Mouse (Mus musculus) megakaryocyte progenitor cell, adult 5-6 weeks (primary cell): ENCODE measurements at regions not wholly inside any gene's neighbourhood (a gene's known extent, or its start where the extent isn't known, plus 50 kb on each side); places are given as distances from the start of the nearest gene placed in this dataset.
A peak's percentile ranks its signal among the peaks of the same experiment; 100 is the strongest.

Experiments
- ATAC-seq: replicated peaks from 2 replicates; pipeline ENCODE4 v1.8.0; 2016; ENCODE audit warnings: mild to moderate bottlenecking, moderate TSS enrichment, inconsistent platforms; ENCODE audit not compliant: poor library complexity

DNA sequence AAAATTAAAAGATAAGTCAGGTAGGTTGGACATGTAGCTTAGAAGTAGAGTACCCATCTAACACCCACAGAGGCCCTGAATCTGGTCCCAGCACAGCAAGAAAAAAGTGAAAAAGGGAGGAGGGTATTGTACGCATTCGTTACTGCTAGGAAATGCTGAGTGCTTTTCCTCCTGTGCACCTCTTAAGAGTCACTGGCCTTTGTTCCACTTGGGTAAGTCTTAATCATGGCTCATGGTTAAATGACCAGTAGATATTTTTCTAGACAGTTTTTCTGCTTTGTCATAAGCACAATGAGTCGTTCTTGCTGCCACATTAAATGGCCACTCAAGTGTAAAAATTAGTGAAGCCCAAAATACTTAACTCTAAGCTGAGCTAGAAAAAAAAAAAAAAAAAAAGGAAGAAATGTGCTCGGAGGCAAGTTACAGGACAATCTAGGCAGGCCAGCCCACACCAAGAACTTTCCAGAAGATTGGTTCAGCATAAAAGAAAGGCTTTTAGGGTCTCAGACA lies 86.0 kb upstream of the Ank start:
- ATAC-seq = no peak

DNA sequence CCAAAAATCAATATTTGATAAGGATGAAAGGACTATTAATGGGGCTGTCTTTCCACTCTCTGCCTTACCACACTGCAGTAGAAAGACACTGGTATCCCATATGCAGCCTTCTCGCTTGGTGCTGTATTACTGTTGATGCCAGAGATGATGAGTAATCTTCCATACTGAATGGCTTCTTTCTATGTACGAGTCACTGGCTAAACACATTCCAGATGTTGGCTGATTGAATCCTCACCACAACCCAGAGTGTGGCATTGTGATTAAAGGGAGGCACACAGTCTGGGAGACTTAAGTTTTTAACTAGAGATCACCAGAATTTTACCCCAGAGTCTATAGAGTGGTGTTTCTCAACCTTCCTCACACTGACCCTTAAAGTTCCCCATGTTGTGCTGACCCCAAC lies 84.9 kb upstream of the Ank start:
- ATAC-seq = no peak

DNA sequence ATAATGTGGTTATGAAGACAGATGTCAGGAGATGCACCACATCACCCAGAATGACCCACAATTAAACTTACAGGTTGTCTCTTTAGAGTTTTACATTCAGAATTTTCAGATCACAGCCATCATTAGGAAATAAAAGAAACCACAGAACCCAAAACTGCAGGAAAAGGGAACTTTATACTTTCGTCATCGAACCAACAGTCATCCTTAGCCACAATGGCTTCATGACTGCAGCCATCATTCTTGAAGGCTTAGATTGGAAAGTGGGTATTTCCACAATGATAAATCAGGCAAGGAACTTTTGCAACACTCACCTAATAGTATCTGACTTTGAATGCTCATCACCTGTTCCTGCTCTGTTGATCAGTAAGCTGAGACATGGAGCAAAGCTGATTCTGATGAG lies 75.9 kb upstream of the Ank start:
- ATAC-seq = peak; percentile 92

DNA sequence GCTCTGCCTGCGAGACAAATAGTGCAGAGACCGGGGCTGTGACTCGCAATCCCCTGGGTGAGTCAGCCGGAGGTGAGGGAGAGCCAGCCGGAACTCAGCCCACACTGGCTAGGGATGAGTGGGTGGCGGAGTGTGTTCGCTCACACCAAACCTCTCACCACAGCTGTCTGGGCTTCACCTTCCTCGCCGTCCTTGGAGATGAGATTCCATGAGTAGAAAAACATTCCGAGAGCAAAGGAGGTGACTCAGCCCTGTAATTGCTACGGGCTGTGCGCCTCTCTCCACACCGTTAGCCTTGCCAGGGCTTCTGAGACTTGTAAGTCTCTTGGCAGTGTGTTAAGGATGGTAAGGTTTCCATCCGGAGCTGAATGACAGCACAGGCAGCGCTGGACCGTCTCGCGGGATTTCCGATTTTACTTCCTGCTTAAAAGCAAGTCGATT lies 60.7 kb upstream of the Ank start:
- ATAC-seq = no peak

DNA sequence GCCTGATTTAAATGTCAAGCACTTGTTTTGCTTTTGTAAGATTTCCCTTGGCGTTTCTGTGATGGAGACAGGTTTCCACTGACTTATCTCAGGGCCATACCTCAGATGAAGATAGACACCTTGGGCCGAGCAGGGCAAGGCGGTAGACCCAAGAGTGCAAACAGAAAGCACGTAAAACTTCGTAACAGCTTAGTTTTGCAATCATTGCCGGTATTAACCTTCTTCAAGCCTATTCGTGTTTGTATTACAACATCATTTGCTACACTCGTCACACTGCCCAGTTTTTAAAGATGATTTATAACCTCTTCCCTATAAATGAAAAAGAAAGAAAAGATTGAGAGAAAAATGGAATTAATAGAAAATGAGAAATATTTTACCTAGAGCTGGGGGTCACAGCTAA lies 56.6 kb upstream of the Ank start:
- ATAC-seq = peak; percentile 68

DNA sequence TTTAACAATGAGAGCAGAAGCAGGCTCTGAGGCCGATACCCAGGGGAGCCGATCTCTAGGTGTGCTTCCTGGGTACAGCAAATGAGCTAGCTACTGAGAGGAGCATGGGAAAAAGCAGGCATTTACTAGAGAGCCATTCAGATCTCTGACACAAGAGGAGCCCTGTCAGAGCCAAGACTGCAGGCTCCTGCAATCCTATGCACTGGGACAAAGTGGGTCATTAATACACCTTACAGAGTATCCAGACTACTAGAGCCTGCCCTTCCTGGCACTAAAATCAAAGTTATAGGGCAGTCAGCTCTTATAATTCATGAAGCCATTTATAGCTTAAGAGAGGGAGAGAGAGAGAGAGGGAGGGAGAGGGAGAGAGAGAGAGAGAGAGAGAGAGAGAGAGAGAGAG lies 54.2 kb upstream of the Ank start:
- ATAC-seq = no peak

DNA sequence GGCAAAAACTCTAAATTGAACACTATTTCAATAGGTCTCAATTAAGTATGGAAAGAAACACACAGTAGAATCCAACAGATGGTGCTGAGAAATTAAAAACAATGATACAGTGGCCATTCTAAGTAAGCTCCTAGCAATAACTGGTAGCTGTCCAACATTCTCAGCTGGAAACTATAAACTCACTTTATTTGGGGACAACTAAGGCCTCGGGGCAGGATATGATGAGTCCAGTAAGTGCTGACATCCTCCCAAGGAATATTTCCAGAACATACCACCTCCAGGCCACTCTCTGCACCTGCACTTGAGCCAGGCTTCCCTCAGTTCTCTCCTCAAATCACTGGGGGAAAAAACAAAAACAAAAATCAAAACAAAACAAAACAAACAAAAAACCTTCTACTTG lies 53.7 kb upstream of the Ank start:
- ATAC-seq = no peak

DNA sequence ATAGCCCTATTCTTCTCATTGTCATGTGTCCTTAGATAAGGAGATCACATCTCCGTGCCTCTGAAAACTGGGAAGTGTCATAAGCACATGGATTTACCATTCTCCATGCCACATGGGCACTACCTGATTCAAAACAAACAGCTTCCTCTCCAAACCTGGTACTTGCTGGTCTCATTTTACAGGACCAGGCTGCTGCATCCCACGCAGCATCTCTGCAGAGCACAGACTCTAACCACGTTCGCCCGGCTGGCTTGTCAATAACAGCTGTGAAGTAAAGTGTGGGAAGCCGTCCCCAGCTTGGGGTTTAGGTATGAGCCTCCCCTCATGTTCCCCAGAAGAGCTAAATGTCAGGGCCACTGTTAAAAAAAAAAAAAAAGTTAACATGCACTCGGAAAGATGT lies 53.0 kb upstream of the Ank start:
- no peak for ATAC-seq

DNA sequence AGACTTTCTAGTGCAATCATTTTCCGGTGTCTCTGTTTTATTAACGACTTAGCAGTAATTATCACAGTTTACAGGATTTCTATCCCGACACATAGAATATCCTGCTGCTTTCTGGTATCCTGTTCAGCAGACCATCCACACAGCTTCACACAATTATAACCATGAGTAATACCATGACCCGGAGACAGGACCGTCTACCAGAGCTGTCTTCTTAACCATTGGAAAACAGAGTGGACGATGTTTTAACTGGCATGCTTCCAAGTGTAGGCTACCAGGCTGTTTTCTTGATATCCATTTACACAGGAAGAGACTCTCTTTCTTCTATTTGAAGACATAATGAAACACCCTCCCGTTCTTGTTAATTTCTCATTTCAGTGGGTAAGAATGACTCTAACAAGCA lies 51.7 kb upstream of the Ank start:
- ATAC-seq = no peak
